Mouse (Mus musculus) gastrocnemius, postnatal 14 days (tissue): ENCODE measurements around the gene Fam214a. TPM values are rescaled to one million over a fixed set of nuclear protein-coding genes. Genes with fewer than 3 reads are reported as not detected.

Experiments used
- DNase-seq: peaks from one replicate; pipeline ENCODE4 v3.0.0; 2021; ENCODE audit warnings: mixed read lengths
- intact Hi-C: fragments of 180-260 bp; cut with DNase I; formaldehyde crosslinking; loops from one replicate; pipeline ENCODE4 v1.15.1; 2025; ENCODE audit warnings: low total_unique reads
- total RNA-seq, 2 experiments: library from RNA; stranded (reverse); gene quantifications; 2 replicates each; pipeline ENCODE4 v1.2.3; 2021

The Fam214a gene
- total RNA-seq, 2 experiments from 2014 or later = 21.3 to 31.1 TPM

- DNase-seq = no peak
- intact Hi-C loops = no loop called here
These were observed 13.8 kb upstream of the Fam214a start for GRCm38 (mm10) chr9:74938670-74939534.

GRCm38 (mm10) chr9:74946713-74947402, 5.8 kb upstream of the Fam214a start:
- DNase-seq = no peak
- intact Hi-C loops = no loop called here

GRCm38 (mm10) chr9:74951491-74951890, 1.2 kb upstream of the Fam214a start:
- DNase-seq = no peak
- intact Hi-C loops = loop anchor here (10.0 kb wide), 1 partner anchor 53 kb away; no protein-coding TSS in a partner anchor

- DNase-seq = no peak
- intact Hi-C loops = loop anchor here (10.0 kb wide), 1 partner anchor 53 kb away; no protein-coding TSS in a partner anchor
These were observed 578 bp upstream of the Fam214a start for GRCm38 (mm10) chr9:74952106-74952505.

- intact Hi-C loops = loop anchor here (10.0 kb wide), 1 partner anchor 51 kb away; no protein-coding TSS in a partner anchor
- DNase-seq = peak; percentile 81
These were observed 728 bp downstream of the Fam214a start for GRCm38 (mm10) chr9:74953265-74953958.

- intact Hi-C loops = loop anchor here (10.0 kb wide), 1 partner anchor 51 kb away; no protein-coding TSS in a partner anchor
- no peak for DNase-seq
These were observed 1.2 kb downstream of the Fam214a start for GRCm38 (mm10) chr9:74953959-74954279.

GRCm38 (mm10) chr9:74954387-74954786, 1.7 kb downstream of the Fam214a start:
- intact Hi-C loops = loop anchor here (10.0 kb wide), 1 partner anchor 50 kb away; no protein-coding TSS in a partner anchor
- DNase-seq = no peak

GRCm38 (mm10) chr9:74960630-74961029, 7.9 kb downstream of the Fam214a start:
- DNase-seq = no peak
- intact Hi-C loops = no loop called here

- intact Hi-C loops = no loop called here
- DNase-seq = no peak
These were observed 8.4 kb downstream of the Fam214a start for GRCm38 (mm10) chr9:74961073-74961575.

GRCm38 (mm10) chr9:74963953-74964352, 11.3 kb downstream of the Fam214a start:
- DNase-seq = no peak
- intact Hi-C loops = no loop called here

GRCm38 (mm10) chr9:74964866-74965384, 12.2 kb downstream of the Fam214a start:
- no peak for DNase-seq
- intact Hi-C loops = no loop called here

GRCm38 (mm10) chr9:74966200-74966599, 13.5 kb downstream of the Fam214a start:
- intact Hi-C loops = no loop called here
- DNase-seq = no peak

- DNase-seq = no peak
- intact Hi-C loops = no loop called here
These were observed 16.2 kb downstream of the Fam214a start for GRCm38 (mm10) chr9:74968647-74969428.

- intact Hi-C loops = no loop called here
- no peak for DNase-seq
These were observed 17.9 kb downstream of the Fam214a start for GRCm38 (mm10) chr9:74970591-74970990.

- DNase-seq = no peak
These were observed 18.7 kb downstream of the Fam214a start for GRCm38 (mm10) chr9:74971191-74971976.

GRCm38 (mm10) chr9:74972736-74973135, 20.1 kb downstream of the Fam214a start:
- intact Hi-C loops = no loop called here
- no peak for DNase-seq

More at GRCm38 (mm10) chr9:74971191-74971976, 18.7 kb downstream of the Fam214a start:
- intact Hi-C loops = no loop called here

GRCm38 (mm10) chr9:74973154-74973553, 20.5 kb downstream of the Fam214a start:
- intact Hi-C loops = no loop called here
- DNase-seq = no peak

GRCm38 (mm10) chr9:74974758-74975157, 22.1 kb downstream of the Fam214a start:
- DNase-seq = peak; percentile 25
- intact Hi-C loops = no loop called here
